Mouse (Mus musculus) limb, embryonic 13.5 days (tissue): ENCODE results near the gene Siglec1. TPM values are rescaled to one million over a fixed set of nuclear protein-coding genes. Genes with fewer than 3 reads are reported as not detected.

Experiments
- ATAC-seq: fragments of 200-750 bp; cut with Nextera tagmentation; 2 replicates; pipeline ENCODE4 v1.8.0; 2017; ENCODE audit warnings: low read depth, moderate number of reproducible peaks, moderate TSS enrichment; ENCODE audit not compliant: low FRiP score
- H3K27ac ChIP-seq: fragments of 300-500 bp; sonication (generic); 2 replicates; pipeline ENCODE4 v1.5.1; 2015; ENCODE audit warnings: inconsistent platforms, mild to moderate bottlenecking, moderate library complexity
- H3K27me3 ChIP-seq: fragments of 300-500 bp; sonication (generic); 2 replicates; pipeline ENCODE4 v1.6.1; 2015; ENCODE audit warnings: mild to moderate bottlenecking, inconsistent platforms
- H3K36me3 ChIP-seq: fragments of 300-500 bp; sonication (generic); 2 replicates; pipeline ENCODE4 v1.6.1; 2015; ENCODE audit warnings: inconsistent platforms, mild to moderate bottlenecking, moderate library complexity
- H3K4me1 ChIP-seq: fragments of 300-500 bp; sonication (generic); 2 replicates; pipeline ENCODE4 v1.6.1; 2015; ENCODE audit warnings: inconsistent platforms
- H3K4me2 ChIP-seq: fragments of 300-500 bp; sonication (generic); replicated peaks from 2 replicates; pipeline ENCODE4 v1.6.1; 2015; ENCODE audit warnings: inconsistent platforms, mild to moderate bottlenecking, moderate library complexity
- H3K4me3 ChIP-seq: fragments of 300-500 bp; sonication (generic); 2 replicates; pipeline ENCODE4 v1.5.1; 2015; ENCODE audit warnings: moderate library complexity, mild to moderate bottlenecking, inconsistent platforms
- H3K9ac ChIP-seq: fragments of 300-500 bp; sonication (generic); 2 replicates; pipeline ENCODE4 v1.6.1; 2015; ENCODE audit warnings: mild to moderate bottlenecking, inconsistent platforms
- H3K9me3 ChIP-seq: fragments of 300-500 bp; sonication (generic); 2 replicates; pipeline ENCODE4 v1.6.1; 2016; ENCODE audit warnings: inconsistent platforms
- WGBS: fragments of 180-500 bp; shearing (Covaris S2); methylation state at CpG from one replicate; pipeline ENCODE4 v1.1.7; 2015; 5-methylcytosine and 5-hydroxymethylcytosine counted together
- polyA plus RNA-seq: library from polyadenylated mRNA; unstranded; fragments of >200 nt; fragmentation: Nextera tagmentation; extraction: Ambion mirVana; gene quantifications from 2 replicates; pipeline ENCODE4 v1.2.1, GENCODE M21; 2015

The Siglec1 gene
- polyA plus RNA-seq = 0.17 and 0.19 TPM in 2 replicates

DNA sequence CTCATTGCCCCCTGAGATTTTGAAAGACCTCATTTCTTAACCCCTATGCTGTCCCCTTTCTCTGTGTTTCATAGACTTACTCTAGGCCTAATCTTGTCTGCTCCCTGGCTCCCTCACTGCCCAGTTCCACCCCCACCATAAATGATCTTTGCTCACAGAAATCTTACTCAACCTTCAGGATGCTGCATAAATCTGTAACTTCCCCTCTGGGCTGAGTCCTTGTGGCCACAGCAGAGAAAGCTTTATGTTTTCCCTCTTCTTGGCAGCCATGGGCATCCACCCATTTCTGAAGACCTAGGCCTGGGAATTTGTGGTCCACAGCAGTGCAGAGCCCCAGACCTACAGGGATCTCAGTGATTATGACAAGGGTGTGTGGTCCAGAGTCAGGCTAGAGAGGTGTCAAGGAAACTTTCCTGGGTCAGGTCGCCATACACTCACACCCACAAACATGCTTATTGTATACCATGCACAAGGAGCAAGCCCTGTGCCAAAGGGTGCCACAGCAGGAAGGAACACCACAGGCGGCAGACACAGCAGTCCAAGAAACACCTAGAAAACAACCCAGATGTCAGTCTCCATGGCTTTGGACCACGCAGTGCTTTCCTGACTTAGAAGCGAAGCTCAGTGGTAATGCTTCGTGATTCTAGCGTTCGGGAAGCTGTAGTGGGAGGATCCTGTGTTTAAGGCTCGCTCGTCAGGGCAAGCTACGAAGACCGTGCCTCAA, at the start of gene Siglec1:
Gene Siglec1 (minus strand): TSS at position 99 of the 724 bp plus-strand sequence.
- H3K36me3 ChIP-seq = no peaks in the 10 kb centered on the region
- H3K27me3 ChIP-seq = no peaks in the 10 kb centered on the region
- H3K27ac ChIP-seq = no peak within 1 kb of the TSS
- H3K4me3 ChIP-seq = no peak within 1 kb of the TSS
- H3K9ac ChIP-seq = no peak within 1 kb of the TSS
- no peaks in the 10 kb centered on the region for H3K4me1 ChIP-seq
- no peak within 1 kb of the TSS for H3K4me2 ChIP-seq
- WGBS = 80% methylated on average over 11 of the region's 11 CpGs
- H3K9me3 ChIP-seq = no peaks in the 10 kb centered on the region
- ATAC-seq = no peak

DNA sequence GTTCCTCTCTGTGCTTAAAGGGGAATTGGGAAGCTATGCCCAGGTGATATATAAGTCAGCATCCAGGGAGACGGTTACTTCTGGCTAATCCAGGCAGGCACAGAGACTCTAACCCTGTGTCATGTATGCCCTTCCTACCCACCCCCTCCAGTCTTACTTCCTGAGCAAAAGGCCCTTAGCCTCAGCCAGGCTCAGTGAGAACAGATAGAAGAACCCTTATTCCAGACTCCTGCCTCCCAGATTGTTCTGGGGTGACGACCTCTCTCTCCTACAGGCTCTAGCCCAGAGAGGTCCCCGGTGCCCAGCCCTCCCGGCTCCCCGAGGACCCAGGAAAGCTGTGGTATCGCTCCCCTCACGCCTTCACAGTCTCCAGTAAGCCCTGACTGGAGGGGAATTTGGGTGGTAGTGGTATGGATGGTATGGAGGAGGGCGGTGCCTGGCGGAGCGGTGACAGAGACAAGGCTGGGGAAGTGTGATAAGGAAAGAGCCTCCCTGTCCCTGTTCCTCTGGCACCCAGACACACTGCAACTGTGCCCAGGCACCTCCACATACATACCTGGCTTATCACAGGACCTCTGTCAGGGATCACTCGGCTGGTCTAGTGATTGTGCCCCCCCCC, 49.1 kb upstream of the Siglec1 start:
- no peaks in the 10 kb centered on the region for H3K27me3 ChIP-seq
- H3K9me3 ChIP-seq = no peaks in the 10 kb centered on the region
- ATAC-seq = no peak
- H3K36me3 ChIP-seq = peaks cover 77% of the 10 kb centered on the region
- H3K9ac ChIP-seq = peak overlapping the region; percentile 31; the same call in 1 of the 2 replicates
- WGBS = 66% methylated on average over 11 of the region's 11 CpGs
- H3K4me2 ChIP-seq = no peak overlapping the region
- no peak overlapping the region for H3K4me3 ChIP-seq
- H3K27ac ChIP-seq = no peak overlapping the region
- H3K4me1 ChIP-seq = peaks cover 12% of the 10 kb centered on the region; the same call in 1 of the 2 replicates

DNA sequence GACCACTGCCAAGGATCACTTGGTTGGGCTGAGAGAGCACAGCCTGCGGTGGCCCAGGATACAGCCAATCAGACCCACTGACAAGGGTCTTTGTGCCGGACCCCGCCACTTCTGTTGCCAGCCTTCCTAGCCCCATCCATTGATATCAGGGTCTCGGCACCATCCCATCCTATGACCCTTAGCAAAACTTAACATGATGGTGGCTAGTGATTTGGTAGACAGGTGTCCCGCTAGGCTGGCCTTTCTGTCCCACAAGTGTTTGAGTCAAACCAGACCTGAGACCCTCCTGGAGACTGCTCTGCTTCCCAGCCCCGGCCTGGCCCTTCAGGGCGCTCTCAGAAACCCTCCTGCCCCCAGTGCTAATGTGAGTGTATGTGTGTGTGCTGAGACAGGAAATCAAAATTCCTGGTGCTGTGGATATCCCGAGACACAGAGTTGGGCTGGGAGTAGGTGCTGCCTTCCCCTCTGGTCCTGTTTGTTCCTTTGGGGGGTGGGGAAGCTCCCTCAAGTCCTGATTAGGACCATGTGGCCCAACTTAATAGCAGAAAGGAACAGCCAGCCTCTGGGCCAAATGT, 48.3 kb upstream of the Siglec1 start:
- 68% methylated on average over 8 of the region's 8 CpGs for WGBS
- Histone ChIP-seq H3K27me3 (no peaks in the 10 kb centered on the region), H3K4me2 (no peak overlapping the region), H3K9me3 (no peaks in the 10 kb centered on the region), H3K4me1 (peaks cover 12% of the 10 kb centered on the region; the same call in 1 of the 2 replicates), H3K27ac (no peak overlapping the region), H3K4me3 (no peak overlapping the region), H3K9ac (peak overlapping the region; percentile 31; the same call in 1 of the 2 replicates), H3K36me3 (peaks cover 70% of the 10 kb centered on the region)
- no peak for ATAC-seq

DNA sequence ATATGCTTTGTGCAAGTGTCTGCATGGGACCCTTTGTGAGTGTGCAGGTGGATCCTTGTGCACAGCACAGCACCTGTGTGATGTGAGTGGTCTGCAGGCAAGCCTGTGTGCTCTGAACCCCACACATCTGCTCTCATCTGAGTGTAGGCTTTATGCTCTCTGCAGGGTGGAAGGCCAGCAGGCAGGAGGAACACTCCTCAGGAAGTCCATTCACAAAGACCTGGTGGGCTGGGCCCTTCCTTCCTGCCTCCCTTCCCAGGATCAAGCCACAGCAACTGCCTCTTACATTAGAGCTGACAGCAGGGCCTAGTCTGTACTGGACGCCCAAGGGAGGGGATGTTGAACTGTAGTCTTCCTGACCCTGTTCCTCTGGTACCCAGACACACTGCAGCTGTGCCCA, 47.8 kb upstream of the Siglec1 start:
- ATAC-seq = no peak
- peaks cover 12% of the 10 kb centered on the region for H3K4me1 ChIP-seq
- 50% methylated on average over 1 of the region's 1 CpGs for WGBS
- H3K27me3 ChIP-seq = no peaks in the 10 kb centered on the region
- H3K4me2 ChIP-seq = no peak overlapping the region
- no peak overlapping the region for H3K9ac ChIP-seq
- no peaks in the 10 kb centered on the region for H3K9me3 ChIP-seq
- peaks cover 65% of the 10 kb centered on the region for H3K36me3 ChIP-seq
- no peak overlapping the region for H3K27ac ChIP-seq
- H3K4me3 ChIP-seq = no peak overlapping the region

DNA sequence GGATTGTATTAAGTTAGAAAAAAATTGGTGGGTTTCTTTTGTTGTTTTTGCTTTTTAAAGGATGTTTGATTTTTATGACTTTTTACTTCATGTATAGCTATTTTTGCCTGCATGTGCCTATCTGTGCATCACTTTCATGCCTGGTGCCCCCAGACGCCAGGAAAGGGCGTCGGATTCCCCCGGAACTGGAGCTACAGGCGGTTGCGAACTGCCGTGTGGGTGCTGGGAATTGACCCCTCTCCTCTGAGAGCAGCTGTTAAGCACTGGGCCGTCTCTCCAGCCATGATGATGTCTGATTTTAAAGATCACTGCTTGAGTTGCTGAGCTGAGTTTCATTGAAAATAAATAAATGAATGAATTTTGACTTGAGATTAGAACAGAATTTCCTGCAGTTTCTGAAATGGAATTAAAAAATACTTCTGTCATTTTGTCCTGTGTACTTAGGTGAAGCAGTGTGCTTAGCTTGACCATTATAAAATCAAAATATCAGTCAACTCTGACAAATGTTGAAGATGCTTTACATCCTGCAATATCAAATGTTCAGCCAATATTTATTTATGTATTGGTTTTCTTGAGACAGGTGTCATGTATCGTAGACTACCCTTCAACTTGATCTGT, 46.5 kb upstream of the Siglec1 start, which contains the start of gene Gm11037:
Gene Gm11037 (plus strand): TSS at position 568 of the 618 bp plus-strand sequence.
- no peaks in the 10 kb centered on the region for H3K9me3 ChIP-seq
- no peak within 1 kb of the TSS for H3K9ac ChIP-seq
- H3K4me2 ChIP-seq = no peak within 1 kb of the TSS
- no peak for ATAC-seq
- peaks cover 24% of the 10 kb centered on the region for H3K4me1 ChIP-seq
- no peak within 1 kb of the TSS for H3K4me3 ChIP-seq
- H3K27me3 ChIP-seq = no peaks in the 10 kb centered on the region
- WGBS = 74% methylated on average over 9 of the region's 9 CpGs
- peaks cover 51% of the 10 kb centered on the region for H3K36me3 ChIP-seq
- H3K27ac ChIP-seq = no peak within 1 kb of the TSS

DNA sequence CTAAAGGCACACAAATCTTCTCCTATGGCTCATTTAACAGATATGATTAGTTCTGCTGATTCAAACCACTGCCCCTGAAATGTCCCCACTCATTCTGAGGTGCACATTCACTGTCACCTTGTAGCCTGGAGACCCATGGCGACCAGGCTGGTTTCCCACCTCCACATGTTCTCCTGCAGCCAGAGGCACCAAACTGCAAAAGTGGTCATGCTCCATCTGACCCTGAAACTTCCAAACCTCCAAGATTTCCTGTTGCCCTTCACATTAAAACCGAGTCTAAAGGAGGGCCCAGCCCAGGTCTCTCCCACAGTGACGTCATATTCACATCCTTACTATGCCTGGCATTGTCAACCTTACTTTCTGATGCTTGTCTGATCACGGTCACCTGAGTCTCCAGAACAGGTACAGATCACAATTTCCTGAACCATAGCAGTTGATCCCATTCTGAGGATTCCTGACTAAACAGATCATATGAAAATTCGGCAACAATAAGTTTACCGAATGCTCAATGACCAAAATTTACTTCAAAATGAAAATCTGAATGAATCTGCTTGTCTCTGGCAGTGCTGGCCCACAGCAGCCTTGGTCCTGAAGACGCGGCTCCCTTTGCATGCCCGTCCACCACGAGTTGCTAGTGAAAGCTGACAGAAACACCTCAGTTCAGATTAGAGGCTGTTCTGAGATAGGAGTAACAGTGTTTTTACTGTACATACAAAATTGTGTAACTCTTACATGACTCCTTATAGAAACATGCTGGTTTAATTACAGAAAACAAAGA, 45.7 kb upstream of the Siglec1 start:
- WGBS = 82% methylated on average over 10 of the region's 10 CpGs
- no peak overlapping the region for H3K4me2 ChIP-seq
- no peak for ATAC-seq
- H3K9me3 ChIP-seq = no peaks in the 10 kb centered on the region
- no peaks in the 10 kb centered on the region for H3K27me3 ChIP-seq
- H3K9ac ChIP-seq = no peak overlapping the region
- peaks cover 44% of the 10 kb centered on the region for H3K36me3 ChIP-seq
- peaks cover 29% of the 10 kb centered on the region for H3K4me1 ChIP-seq
- no peak overlapping the region for H3K27ac ChIP-seq
- no peak overlapping the region for H3K4me3 ChIP-seq

DNA sequence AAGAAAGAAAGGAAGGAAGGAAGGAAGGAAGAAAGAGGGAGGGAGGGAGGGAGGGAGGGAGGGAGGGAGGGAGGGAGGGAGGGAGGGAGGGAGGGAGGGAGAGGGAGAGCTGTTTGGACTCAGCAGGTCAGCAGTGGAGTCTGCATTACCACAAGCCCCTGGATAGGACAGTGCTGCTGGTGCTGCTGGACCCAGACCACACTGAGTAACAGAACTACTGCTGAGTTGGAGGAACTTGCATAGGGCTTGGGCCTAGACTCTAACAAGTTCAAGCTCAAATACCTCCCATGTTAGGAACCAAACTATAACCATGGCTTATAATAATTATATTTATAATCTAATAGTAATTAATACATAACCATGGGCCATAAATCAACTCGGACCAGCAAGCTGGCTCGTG, 44.3 kb upstream of the Siglec1 start:
- H3K36me3 ChIP-seq = peaks cover 30% of the 10 kb centered on the region
- no peaks in the 10 kb centered on the region for H3K9me3 ChIP-seq
- no peak overlapping the region for H3K4me2 ChIP-seq
- H3K9ac ChIP-seq = no peak overlapping the region
- H3K27ac ChIP-seq = no peak overlapping the region
- H3K27me3 ChIP-seq = no peaks in the 10 kb centered on the region
- WGBS = 83% methylated on average over 2 of the region's 2 CpGs
- H3K4me1 ChIP-seq = peaks cover 42% of the 10 kb centered on the region
- no peak overlapping the region for H3K4me3 ChIP-seq
- no peak for ATAC-seq

DNA sequence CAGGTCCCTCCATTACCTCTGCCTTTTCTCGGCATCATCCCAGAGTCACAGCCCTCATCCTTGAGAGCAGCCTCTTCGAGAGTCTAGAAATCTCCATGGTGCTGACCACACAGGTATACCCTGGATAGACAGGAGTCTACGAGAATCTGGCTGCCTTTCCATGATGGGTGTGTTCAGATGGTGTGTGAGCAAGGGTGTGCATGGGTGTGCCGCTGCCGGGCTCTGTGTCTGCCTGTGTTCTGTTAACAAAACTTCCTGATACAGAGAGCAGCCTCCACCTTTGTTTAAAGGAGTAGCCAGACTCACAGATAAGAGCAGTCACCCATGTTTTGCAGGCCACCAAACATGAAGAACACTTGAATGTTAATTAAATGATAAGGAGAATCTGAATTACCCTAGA, 43.3 kb upstream of the Siglec1 start:
- Histone ChIP-seq H3K27me3 (no peaks in the 10 kb centered on the region), H3K4me2 (peak overlapping the region; percentile 81; the same call in 1 of the 2 replicates), H3K36me3 (peaks cover 20% of the 10 kb centered on the region), H3K9me3 (no peaks in the 10 kb centered on the region), H3K27ac (no peak overlapping the region), H3K9ac (no peak overlapping the region), H3K4me3 (no peak overlapping the region), H3K4me1 (peaks cover 39% of the 10 kb centered on the region)
- ATAC-seq = no peak
- 87% methylated on average over 5 of the region's 5 CpGs for WGBS

DNA sequence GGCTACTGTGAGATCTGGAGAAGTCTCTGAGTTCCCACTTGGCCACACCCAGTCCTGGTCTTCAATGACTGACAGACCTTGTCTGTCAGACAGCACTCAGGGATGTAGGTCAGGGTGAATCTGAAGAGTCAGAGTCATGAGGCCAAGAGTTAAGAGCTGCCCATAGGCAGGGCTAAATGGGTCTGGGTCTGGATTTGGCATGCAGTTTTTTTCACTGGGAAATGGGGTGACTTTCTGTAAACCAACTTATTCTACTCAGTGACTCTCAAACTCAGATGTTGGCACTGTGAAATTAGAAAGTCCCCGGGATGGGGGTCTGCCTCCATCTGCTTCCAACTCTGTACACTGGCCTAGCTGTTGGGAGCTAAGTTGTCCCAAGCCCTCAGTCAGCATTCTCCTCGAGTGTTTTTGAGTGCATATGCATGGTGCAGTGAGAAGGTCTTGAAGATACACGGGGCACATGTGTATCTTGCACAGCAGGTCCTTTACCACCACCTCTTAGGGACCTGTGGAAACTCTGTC, 42.1 kb upstream of the Siglec1 start:
- Histone ChIP-seq H3K4me3 (peak overlapping the region; percentile 81), H3K4me2 (peak overlapping the region; percentile 81), H3K4me1 (peaks cover 39% of the 10 kb centered on the region), H3K27ac (no peak overlapping the region), H3K36me3 (peaks cover 11% of the 10 kb centered on the region), H3K9ac (peak overlapping the region; percentile 93; the same call in 1 of the 2 replicates), H3K9me3 (no peaks in the 10 kb centered on the region), H3K27me3 (no peaks in the 10 kb centered on the region)
- 85% methylated on average over 3 of the region's 3 CpGs for WGBS
- ATAC-seq = no peak

DNA sequence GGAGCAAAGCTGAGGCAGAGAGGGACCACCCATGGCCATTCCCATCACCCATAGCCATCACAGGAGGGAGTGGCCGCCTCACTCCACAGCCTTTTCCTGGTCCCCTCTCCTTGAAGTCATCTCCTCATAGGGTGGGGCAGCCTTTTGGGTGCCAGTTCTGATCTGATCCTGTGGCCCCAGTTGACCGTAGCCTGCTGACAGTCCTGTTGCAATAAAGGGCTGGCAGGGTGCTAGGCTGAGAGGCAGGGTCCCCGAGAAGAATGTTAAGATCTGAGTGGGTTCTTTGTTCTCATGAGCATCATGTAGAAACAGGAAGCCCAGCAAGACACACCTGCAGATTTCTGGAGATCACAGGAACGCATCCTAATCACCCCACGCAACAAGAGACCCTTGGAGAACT, 41.6 kb upstream of the Siglec1 start:
- Histone ChIP-seq H3K4me1 (peaks cover 39% of the 10 kb centered on the region), H3K27ac (0 out of 2 replicates have a peak overlapping the region, but pooled peaks have one; percentile 94), H3K27me3 (no peaks in the 10 kb centered on the region), H3K4me2 (peak overlapping the region; percentile 81), H3K9me3 (no peaks in the 10 kb centered on the region), H3K36me3 (peaks cover 11% of the 10 kb centered on the region), H3K4me3 (peak overlapping the region; percentile 81), H3K9ac (peak overlapping the region; percentile 93)
- no peak for ATAC-seq
- 84% methylated on average over 5 of the region's 5 CpGs for WGBS

DNA sequence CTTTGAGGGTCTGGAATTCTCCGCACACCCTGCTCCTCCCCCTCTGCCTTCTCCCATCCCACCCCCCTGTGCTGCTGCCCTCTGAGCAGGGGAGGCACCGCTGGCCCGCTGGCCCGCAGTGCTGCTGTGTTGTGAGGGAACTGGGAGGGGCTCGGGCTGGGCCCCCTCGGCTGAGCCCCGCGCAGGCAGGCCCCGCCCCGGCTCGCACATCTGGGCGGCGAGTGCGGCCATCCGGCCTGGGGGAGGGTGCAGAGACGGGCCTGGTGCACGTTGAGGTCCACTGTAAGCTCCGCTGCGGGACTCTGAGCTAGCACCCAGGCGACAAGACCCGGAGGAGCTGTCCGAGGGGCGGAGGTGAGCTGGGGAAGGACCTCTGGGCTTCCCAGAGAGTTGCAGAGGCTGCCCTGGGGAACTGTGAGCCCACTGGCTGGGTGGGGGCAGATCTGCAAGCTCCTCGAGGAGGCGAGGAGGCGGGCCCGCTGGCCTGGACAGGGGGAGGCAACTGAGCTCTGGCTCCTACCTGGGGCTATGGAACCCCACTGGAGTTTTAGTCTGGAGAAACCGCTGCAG, 40.7 kb upstream of the Siglec1 start, which contains the start of gene Hspa12b:
Gene Hspa12b (plus strand): TSS at position 120 of the 570 bp plus-strand sequence.
- H3K27me3 ChIP-seq = no peaks in the 10 kb centered on the region
- under 1% methylated on average over 28 of the region's 28 CpGs for WGBS
- peak within 1 kb of the TSS; percentile 81 for H3K4me3 ChIP-seq

More for the DNA sequence above, 40.7 kb upstream of the Siglec1 start, which contains the start of gene Hspa12b:
- Histone ChIP-seq H3K9ac (peak within 1 kb of the TSS; percentile 93), H3K27ac (peak within 1 kb of the TSS; percentile 94), H3K4me2 (peak within 1 kb of the TSS; percentile 81), H3K36me3 (peaks cover 10% of the 10 kb centered on the region), H3K4me1 (peaks cover 36% of the 10 kb centered on the region), H3K9me3 (no peaks in the 10 kb centered on the region)
- ATAC-seq = peak; percentile 96
